Mouse (Mus musculus): ENCODE measurements at regions not wholly inside any gene's neighbourhood (a gene's known extent, or its start where the extent isn't known, plus 50 kb on each side); places are given as distances from the start of the nearest gene placed in this dataset.

DNA sequence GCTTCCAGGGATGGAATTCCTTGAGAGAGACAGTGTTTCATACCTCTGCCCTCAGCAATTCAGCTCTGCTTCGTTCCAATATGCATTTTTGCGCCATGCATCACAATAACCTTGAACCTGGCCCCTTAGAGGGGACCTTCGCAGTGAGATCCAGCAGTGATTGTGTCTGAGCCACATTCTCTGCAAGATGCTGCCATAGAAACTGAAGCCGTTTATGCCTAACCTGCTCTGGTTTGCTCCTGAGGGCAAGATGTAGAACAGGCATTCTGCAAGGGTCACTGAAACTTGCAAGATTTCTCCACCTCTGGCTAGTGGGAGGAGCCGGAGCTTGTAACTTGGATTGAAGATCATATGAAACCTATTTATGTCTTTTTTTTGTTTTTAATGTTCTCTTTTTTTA is 78.4 kb upstream of the Tsc22d2 start:
- TF ChIP-seq POLR2A (IDR thresholded peaks at IDR 0.05; ENCODE audit: insufficient read depth, low read depth, low read length) (no peak), EP300 (IDR thresholded peaks at IDR 0.05; ENCODE audit: insufficient read depth, low read depth, low read length) (no peak), CTCF (IDR thresholded peaks at IDR 0.05) (no peak)
